Mouse (Mus musculus) thymus, adult 2 months (tissue): ENCODE measurements at regions not wholly inside any gene's neighbourhood (a gene's known extent, or its start where the extent isn't known, plus 50 kb on each side); places are given as distances from the start of the nearest gene placed in this dataset.

Experiments
- CTCF ChIP-seq: fragments of 200-500 bp; IDR thresholded peaks from 2 replicates; pipeline ENCODE4 v1.5.1; 2012; ENCODE audit warnings: mild to moderate bottlenecking, control low read depth, low read length, moderate library complexity, borderline replicate concordance; ENCODE audit not compliant: control insufficient read depth, poor library complexity, insufficient read depth; ENCODE audit errors: extremely low read depth
- POLR2A ChIP-seq: fragments of 200-500 bp; IDR thresholded peaks from 2 replicates; pipeline ENCODE4 v1.6.1; 2012; ENCODE audit warnings: mild to moderate bottlenecking, low read length, control low read depth, moderate library complexity; ENCODE audit not compliant: control insufficient read depth, poor library complexity, insufficient read depth; ENCODE audit errors: extremely low read depth

GRCm38 (mm10) chr6:54763669-54764068 is 53.0 kb upstream of the Znrf2 start:
- TF ChIP-seq POLR2A: no peak
- no peak for TF ChIP-seq CTCF
